In the genomic region with DNA sequence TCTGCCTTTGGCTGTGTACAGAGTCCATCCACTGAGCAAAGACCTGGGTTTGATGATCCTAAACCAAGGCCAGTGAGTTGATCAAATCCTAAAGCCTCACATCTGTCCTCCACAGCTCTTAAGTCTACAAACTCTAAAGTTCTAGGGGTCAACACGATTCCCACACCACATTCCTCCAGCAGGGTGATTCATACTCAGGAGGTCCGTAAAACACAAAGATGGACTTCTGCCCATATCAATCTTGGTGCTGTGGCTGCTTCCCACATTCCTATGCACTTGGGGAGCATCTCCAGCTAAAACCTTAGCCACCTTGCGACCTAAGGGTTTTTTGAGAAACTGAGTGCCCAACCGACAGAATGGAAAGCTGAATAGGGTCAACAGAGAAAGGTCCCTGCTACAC, we compare ENCODE assay signal across 16 mouse cellular contexts.
"Had no signal": no experiment of that assay in that cellular context is flagged by ENCODE, and none has a peak within 500 bp of the region (broad histone marks: within the 10 kb centered on the region; RNA-seq: fewer than 3 reads in every experiment).

No protein-coding gene starts in this region.

- H3K4me1 ChIP-seq: stomach, embryonic 15.5 days had no signal

- H3K9me3 ChIP-seq: neural tube, embryonic 13.5 days; neural tube, embryonic 15.5 days; stomach, embryonic 15.5 days had no signal

- H3K4me2 ChIP-seq: neural tube, embryonic 13.5 days; neural tube, embryonic 15.5 days; stomach, embryonic 15.5 days had no signal

- H3K4me3 ChIP-seq: neural tube, embryonic 13.5 days; neural tube, embryonic 15.5 days; stomach, embryonic 15.5 days had no signal

- DNase-seq: retina, postnatal 1 day; right cerebral cortex, adult 18-20 months; right cerebral cortex, postnatal 14 days; right cerebral cortex, postnatal 25 days; right cerebral cortex, postnatal 4 days; spleen, adult 18-20 months; thymus, adult 18-20 months; thymus, adult 2 months; thymus, postnatal 14 days; thymus, postnatal 25 days; thymus, postnatal 36 days; thymus, postnatal 4 days had no signal

- H3K9ac ChIP-seq: neural tube, embryonic 13.5 days; neural tube, embryonic 15.5 days; stomach, embryonic 15.5 days had no signal

- H3K27me3 ChIP-seq: neural tube, embryonic 13.5 days; neural tube, embryonic 15.5 days; stomach, embryonic 15.5 days had no signal

- H3K36me3 ChIP-seq: stomach, embryonic 15.5 days had no signal

- H3K27ac ChIP-seq: neural tube, embryonic 13.5 days; neural tube, embryonic 15.5 days; stomach, embryonic 15.5 days; stomach, postnatal 0 days had no signal
